Mouse (Mus musculus): Measurements from ENCODE around the gene Sept10.

GRCm38 (mm10) chr10:59115691-59116090, 106.0 kb downstream of the Sept10 start:
- TF ChIP-seq CTCF (IDR thresholded peaks at IDR 0.05; ENCODE audit: borderline replicate concordance, extremely low read depth, insufficient read depth, insufficient read length) (no peak), POLR2A (IDR thresholded peaks at IDR 0.05; ENCODE audit: borderline replicate concordance, extremely low read depth, insufficient read depth, insufficient read length, poor library complexity, severe bottlenecking) (no peak)

Measured in brain, embryonic 14.5 days (tissue).